Comparison of ENCODE assay signal across 1 mouse cellular context in the genomic region with DNA sequence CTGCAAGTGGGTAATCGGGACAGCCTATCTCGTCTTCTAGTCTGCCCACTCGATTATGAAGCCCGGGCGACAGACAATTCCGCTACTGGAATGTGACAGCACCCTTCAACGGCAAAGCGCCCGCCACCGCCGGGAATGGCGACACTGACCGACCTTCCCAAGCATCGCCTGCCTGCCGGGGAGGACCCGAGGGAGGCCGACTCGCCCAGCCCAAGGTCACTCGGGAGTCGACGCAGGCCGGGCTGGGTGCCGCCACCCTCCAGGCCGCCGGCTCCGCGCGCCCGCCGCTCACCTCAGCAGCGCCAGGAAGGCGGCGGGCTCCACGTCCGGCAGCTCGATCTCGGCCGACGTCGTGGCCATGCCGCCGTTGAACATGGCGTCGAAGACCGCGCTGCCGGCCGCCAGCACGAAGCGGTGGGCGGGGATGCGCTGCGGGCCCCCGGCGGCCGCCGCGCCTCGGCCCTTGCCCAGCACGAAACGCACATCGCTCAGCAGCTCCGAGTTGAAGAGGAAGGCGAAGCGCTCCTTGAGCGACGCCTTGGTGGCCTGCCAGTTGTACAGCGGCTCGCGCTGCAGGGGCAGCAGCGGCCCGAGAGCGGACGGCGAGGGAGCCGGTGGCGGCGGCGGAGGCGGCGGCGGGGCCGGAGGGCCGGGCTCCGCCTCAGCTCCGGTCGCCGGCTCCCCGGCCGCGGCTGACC.
TF ChIP-seq lines count a peak whose summit lies in the region.

No protein-coding gene starts in this region.

TF ChIP-seq in CH12.LX, 34 proteins besides CTCF, POLR2A, EP300 and RAD21:
- TF ChIP-seq IRF4 (IDR thresholded peaks at IDR 0.05; ENCODE audit: low read depth, low read length) (0 out of 2 replicates have a peak, but pooled peaks have one; percentile 8), BHLHE40 (IDR thresholded peaks at IDR 0.05; ENCODE audit: low read depth, low read length) (no peak), ELF1 (IDR thresholded peaks at IDR 0.05; ENCODE audit: low read depth, low read length) (0 out of 2 replicates have a peak, but pooled peaks have one; percentile 10), UBTF (IDR thresholded peaks at IDR 0.05; ENCODE audit: low read depth, low read length) (peak; percentile 67; the same call in 1 of the 2 replicates), POLR2AphosphoS2 (IDR thresholded peaks at IDR 0.05; ENCODE audit: low read depth, low read length) (no peak), CHD1 (IDR thresholded peaks at IDR 0.05; ENCODE audit: low read depth, low read length) (0 out of 2 replicates have a peak, but pooled peaks have one; percentile 12)
